Mouse (Mus musculus): ENCODE measurements at regions not wholly inside any gene's neighbourhood (a gene's known extent, or its start where the extent isn't known, plus 50 kb on each side); places are given as distances from the start of the nearest gene placed in this dataset.
A peak's percentile ranks its signal among the peaks of the same experiment; 100 is the strongest.

DNA sequence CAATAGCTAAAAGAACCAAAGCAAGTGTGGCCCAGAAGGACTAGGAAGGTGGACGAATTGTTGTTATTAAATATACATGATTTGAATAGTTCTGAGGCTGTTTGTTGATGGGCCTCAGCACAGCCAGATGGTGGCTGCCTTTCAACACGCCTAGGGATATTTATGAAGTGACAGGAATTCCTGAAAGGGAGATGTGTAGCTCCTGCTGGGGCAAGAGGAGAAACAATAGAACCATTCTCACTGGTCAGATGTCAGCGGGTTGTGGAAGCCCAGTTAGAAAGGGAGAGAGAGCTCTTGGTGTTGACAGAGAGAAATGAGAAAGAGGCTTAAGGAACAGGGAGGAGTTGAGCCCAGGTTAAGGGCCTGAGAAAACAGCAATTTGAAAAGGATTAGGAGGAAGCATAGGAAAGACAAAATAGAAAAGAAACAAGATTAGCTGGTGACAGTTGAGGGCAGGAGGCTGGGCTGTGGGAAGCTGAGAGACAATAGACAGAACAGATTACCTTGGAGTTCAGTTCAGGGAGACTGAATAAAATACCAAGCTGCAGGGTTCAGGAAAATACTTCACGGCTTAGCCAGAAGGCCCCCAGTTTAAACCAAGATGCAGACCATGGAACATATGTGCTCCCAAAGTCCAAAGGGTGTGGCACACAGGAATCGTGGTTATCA lies 174.7 kb upstream of the Ptbp2 start:
- DNase-seq (ENCODE audit: low read depth, low spot score): no peak

DNA sequence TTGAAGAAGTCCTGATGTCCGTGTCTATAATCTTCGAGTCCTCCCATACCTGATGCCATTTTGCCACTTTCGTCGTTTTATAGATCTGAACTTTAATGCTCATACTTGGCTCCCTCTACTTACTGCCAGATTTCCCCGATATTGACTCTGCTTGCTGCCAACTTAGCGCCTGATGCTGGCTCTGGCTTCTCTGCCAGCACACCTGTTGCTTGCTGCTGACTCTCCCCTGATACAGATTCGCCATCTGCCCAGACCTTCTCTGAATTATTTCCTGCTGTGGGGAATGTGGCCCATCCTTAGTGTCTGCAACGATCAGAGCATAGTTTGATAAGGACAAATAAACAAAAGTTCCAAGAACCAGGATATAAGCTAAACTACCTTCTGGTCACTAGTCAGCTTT lies 173.3 kb upstream of the Ptbp2 start:
- DNase-seq (ENCODE audit: low read depth, low spot score): no peak

DNA sequence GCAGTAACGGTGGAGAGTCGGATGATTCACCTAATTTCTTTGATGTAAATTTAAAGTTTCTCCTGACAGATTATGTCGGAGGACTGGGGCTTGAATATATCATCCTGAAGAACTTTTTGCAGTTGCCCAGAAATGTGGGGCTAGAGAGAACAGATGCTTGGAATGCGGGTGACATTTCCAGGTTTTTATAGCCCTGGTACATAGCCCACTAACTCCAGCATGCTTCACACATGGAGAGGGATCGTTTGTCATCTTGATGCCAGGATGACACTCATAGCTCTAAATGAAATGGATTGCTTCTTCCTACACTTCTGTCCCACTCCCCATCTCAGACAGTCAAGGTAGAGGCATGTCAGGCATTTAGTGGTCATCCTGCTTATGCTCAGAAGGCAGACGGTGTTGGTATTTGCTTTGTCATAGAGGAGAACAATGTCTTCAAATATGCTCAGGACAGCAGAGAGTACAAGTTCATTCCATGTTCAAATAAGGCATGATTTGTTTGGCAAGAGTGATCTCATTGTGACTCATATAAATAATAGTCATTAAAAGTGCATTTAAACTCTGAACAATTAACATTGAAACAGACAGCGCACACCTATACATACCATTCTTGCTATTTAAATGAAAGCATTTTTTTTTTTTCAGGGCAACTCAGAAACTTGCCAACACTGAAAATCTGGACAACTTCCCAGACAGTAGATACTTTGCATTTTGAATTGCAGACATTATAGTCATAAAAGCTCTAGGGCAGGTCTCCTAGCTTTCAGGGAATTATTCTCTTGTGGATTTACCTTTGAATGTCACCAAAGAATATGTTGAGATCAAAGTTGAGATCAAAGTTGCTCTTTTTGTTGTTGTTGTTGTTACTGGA lies 171.7 kb upstream of the Ptbp2 start:
- no peak for DNase-seq (ENCODE audit: low read depth, low spot score)

DNA sequence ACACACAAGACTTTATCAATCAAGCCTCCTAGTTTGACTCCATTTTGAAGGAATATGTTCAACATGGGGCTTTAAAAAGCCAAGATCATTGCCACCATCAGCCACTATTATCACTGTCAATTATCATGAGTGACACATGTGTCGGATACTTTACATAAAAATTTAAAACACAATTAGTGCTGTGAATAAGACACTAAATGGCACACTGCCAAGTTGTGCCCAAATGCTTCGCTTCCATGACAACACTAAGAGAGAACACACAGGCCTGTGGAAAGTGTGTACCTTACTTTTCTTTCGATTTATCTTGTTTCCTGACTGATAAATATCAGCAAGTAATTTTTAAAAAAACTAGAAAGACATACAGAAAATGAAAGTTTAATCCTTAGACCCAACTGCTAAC lies 166.5 kb upstream of the Ptbp2 start:
- no peak for DNase-seq (ENCODE audit: low read depth, low spot score)

DNA sequence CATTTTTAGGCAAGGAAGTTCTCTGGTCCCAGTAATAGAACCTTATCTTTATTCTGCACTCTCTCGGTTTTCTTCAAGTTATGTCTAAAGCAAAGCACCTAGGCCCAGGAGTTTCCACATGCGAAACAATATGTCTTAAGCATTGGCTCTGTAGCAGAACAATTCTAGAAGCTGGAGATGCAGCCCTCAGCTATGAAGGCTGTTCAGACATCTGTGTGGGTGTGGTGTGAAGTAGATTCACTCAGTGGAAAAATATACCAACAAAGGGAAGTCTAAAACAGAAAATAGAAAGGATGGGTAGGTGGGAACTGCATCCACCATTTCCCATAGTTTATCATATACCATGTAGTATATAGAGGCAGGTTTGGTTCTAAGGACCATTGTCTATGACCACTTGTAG lies 165.8 kb upstream of the Ptbp2 start:
- no peak for DNase-seq (ENCODE audit: low read depth, low spot score)

DNA sequence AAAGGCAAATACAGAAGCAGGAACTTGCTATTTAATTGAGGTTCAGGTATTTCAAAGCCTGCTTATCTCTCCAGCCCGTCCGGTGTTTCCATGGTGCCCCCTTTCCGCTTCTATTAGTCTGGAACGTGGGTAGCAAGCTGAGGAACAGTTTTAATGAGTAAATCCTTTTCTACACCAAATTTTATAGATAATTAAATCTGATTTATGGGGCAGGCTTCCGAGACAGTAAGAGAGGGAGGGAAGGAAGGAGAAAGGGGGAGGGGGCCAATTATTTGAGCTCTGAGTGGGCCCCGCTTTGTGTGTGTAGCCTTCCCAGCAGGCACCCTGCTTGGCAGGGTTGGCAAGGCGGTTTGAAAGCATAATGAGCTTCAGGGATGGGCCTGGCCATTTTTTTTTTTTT lies 165.4 kb upstream of the Ptbp2 start:
- no peak for DNase-seq (ENCODE audit: low read depth, low spot score)

DNA sequence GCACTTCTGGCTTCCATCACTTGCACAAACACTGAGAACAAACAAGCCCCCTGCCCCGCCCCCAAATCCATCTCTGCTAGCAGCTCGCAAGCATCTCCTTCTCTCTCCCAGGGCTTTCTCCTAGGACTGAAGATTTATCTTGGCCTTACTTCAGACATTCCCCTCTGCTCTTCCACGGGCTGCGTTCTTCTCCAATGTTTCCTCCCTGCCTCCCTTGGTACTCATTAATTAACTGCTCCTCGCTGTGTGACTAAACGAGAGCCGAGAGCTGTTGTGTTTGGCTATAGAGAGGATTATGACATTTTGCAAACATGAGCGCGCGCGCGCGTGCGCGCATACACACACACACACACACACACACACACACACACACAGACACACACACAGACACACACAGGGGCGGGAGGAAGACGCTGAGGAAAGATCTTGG lies 164.8 kb upstream of the Ptbp2 start:
- no peak for DNase-seq (ENCODE audit: low read depth, low spot score)

DNA sequence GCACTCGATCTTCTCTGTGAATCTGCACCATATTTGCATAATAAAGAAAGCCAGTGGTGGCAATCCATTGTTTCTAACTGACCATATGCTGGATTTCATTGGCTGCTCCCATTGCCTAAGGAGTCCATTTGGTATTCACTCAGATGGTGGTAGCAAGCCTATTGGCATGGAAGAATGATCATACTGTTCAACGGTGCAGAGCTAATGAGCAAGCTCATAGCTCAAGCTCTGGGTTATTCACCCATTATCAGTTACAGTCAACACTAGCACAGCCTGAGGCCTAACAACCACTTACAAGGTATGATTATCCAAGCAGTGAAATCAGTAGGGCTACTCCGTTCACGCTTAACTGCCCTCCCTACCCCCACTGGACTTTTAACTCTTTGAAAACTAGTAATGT lies 162.9 kb upstream of the Ptbp2 start:
- DNase-seq (ENCODE audit: low read depth, low spot score): peak; percentile 1

DNA sequence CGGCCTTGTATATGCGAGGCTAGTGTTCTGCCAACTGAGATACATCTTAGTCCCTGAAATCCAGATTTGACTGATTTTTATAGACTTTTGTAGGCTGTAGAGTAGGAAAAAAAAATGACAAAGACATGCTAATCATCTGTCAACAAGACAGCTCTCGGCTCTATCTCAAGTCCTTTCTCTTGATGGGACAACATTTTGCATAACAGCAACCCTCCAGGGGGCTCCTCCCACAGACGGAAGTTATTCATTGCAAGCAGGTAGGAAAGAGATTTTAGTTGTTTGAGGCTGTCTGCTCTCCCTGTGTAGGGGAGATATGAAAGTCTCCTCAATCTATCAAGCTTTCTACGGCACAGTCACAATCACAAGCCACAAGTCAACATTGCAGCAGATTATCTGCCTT lies 159.8 kb upstream of the Ptbp2 start:
- no peak for DNase-seq (ENCODE audit: low read depth, low spot score)

DNA sequence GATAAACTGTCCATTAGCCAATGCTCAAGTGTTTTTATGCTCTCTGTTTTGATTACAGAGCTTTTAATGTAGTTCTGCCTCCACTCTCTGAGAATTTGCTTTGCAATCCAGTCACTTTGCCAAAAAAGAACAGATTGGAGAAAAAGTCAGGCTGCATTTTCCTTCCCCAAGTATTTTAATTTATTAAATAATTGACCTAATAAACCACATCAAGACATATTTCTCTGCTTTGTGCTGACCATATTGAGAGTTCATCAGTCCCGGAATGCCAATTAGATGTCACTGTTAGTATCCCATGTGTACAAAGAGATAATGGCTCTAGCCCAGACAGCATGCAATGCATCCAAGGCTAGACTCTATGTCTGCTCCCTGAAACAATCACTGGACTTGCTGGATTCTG lies 154.8 kb upstream of the Ptbp2 start:
- DNase-seq (ENCODE audit: low read depth, low spot score): no peak

DNA sequence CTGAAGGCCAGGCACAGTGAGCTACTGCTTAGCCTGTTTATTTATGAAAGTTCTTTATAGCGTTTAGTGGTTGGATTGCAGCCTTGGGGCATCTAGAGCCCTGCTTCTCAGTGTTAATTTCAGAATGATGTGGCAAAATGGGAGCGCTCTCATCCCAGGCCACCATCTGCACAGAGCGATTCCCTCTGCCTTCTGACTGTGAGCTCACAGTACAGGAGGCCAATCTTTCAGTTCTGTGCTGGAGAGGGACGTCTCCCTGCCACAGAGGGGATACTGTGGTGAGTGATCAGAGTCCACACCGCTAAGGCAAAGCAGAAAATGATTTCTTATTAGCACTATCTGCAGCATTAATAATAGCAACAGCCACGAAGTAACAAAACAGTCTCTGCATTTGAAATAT lies 154.2 kb upstream of the Ptbp2 start:
- DNase-seq (ENCODE audit: low read depth, low spot score): no peak

DNA sequence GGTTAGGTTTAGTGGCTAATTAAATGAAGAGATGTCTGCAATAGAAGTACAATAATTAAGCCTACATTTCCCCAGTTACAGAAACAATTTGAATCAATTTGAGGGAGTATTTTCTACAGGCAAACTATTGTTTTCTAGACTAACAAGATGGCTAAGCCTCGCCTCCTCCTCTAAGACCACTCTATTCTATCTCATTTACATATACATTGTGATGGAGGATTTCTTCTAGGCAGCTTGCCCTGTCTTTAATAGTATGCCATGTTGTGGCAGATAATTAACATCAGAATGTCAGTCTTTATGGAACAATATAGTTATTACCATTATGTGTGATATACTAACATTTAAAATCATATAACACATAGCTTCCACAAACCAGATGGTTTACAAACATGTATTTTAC lies 152.3 kb upstream of the Ptbp2 start:
- DNase-seq (ENCODE audit: low read depth, low spot score): no peak

DNA sequence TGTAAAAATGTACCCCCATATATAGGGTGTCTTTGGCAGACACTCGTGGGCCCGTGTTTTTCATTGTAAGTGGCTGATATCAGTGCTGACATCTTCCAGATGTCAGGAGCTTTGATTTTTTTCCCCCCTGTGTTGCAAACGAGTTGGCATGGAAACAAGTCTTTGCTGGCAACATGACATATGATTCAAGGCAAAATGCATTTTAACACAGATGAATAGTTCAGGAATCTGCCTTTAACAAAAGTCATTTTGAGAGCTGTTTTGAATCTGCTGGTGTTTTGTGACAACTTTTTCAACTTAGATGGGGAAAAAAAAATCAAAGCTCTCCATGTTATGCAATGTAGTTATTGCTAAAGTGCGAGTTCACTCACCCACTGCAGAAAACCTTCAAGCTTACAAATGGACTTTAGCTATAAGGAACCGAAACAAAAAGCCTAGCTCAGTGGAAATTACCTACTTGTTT lies 148.8 kb upstream of the Ptbp2 start:
- peak; percentile 63 for DNase-seq (ENCODE audit: low read depth, low spot score)

DNA sequence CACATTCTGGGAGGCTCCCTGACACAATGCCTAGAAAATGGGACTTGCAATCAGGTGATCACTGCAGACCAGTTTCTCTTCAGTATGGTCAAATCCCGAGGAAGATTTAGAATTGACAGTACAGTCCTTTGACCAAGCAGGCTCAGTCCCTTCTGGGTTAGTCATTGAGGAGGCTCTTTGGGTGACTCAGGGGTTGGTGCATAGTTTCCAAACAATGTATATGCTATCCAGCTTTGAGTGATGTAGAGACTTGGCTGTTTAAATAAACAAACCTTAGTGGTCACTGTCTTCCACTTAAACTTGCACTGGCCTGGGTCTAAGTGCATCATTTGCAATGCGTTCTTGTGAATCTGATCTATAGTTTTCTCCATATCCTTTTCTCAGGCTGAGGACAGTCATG lies 144.0 kb upstream of the Ptbp2 start:
- no peak for DNase-seq (ENCODE audit: low read depth, low spot score)

DNA sequence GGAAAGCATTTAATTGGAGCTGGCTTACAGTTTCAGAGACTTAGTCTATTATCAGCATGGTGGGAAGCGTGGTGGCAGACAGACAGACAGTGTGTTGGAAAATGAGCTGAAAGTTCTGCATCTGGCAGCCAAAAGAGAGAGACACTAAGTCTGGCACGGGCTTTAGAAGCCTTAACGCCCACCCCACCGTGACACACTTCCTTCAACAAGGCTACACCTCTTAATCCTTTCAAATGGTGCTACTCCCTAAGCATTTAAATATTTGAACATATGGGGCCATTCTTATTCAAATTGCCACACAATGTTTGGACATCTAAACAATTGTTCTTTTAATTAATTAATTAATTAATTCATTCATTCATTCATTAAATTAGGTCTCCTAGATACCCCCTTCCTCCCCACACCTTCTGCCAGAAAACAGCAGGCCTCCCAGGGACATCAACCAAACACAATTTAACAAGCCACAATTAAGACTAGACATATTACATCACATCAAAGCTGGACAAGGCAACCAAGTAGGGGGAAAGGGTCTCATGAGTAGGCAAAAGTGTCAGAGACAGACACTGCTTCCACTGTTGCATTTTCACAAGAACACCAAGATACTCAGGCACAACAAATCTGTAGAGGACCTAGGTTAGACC lies 135.4 kb upstream of the Ptbp2 start:
- no peak for DNase-seq (ENCODE audit: low read depth, low spot score)

DNA sequence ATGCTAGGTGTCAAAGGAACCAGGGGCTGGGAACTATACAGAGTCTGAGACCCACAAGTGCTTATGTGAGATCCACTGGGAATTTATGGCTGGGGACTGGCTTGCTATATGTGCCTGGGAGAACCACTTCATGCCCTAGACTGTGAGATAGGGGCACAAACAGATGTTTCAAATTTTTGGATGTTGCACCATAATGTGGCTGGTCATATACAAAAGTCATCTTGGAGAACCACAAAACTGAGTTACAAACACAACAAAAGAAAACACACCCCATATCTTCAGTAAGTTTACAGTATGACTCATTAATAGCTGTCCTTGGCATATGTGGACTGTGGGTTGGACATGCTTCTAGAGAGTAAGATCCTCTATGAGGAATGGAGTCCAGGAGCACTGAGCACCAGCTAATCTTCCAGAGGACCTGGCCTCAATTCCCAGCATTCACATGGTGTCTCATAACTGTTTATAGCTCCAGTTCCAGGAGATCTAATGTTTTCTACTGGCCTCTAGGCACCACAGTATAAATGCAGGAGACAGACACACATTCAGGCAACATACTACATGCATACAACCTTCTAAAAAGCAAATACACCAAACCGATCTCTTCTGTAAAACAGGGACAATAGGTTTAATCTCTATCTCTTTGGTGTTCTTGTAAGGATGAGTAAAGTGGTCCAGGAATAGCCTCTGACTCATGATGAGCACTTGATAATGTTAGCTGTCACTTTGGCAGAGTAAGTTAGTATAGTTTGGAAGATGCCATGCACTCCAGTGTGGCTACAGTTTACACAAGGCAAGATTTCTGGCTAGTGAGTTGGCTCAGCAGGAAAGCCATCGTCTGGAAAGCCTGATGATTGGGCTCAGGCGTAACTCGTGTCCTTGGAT lies 132.0 kb upstream of the Ptbp2 start:
- no peak for DNase-seq (ENCODE audit: low read depth, low spot score)

DNA sequence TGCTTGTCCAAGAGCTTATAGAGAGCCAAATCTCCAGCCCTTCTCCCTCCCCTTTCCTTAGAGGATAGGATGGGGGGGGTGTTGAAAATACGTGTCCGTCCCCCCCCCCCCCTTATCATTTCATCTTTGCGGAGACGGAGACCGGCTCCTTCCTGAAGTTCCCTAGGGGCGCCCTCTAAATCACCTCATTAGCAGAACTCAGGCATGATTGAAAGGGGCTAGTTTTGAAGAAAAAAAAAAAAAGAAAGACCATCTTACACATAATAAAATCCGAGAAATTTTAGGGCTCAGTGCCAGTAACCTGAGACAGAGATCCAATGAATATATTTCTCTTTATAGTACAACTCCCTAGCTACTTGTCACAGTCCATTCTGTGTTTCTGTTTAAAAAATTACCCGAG lies 127.3 kb upstream of the Ptbp2 start:
- no peak for DNase-seq (ENCODE audit: low read depth, low spot score)

DNA sequence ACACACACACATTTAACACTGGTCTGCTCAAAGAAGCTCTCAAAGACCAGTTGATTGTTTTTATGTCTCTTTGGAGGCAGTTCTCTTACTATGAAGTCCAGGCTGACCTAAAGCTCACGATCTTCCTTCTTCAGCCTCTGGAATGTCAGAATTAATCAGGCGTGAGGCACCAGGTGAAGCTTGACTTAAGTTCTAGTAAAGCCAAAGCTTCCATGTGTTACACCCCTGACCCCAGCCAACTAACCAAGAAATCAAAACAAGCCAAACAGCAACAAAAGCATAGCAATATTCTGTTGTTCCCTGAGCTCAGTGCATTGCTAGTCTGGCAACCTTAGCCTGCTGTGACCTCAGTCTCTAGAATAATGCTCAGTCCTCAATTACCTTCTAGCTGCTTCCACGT lies 120.0 kb upstream of the Ptbp2 start:
- DNase-seq (ENCODE audit: low read depth, low spot score): no peak

DNA sequence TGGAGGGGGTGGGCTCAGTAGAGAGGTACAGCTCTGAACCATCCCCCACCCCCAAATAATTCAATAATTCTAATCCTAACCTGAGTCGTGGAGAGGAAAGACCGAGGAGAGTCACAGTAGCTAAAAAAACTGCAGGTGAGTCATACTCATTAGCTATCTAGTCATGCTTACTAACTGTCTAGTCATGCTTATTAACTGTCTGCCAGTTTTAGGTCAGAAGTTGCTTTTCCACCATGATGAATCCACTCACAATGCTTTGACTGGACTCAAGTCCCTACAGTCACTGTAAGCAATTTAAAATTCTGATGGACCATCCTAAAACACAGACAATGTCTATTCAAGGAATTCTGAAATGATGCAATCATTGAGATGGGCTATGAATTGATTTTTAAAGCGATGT lies 110.9 kb upstream of the Ptbp2 start:
- DNase-seq (ENCODE audit: low read depth, low spot score): no peak

DNA sequence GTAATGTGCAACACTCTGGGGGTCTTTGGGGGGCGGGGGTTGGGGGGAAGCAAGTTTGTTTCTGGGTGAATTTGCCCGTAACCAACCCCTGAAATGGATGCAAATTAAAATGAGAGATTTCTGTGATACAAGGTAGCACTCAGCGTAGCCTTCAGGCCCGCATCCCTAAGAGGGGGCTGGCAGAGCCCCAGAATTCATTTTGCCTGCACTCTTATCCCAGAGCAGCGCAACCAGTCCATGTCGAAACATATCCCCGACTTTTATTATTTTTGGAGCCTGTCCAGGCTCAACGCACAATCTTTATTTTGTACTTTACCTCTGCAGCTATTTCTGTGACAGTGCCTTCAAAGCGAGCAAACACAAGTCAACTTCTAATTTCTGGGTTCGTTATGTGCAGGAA lies 109.8 kb upstream of the Ptbp2 start:
- DNase-seq (ENCODE audit: low read depth, low spot score): no peak

DNA sequence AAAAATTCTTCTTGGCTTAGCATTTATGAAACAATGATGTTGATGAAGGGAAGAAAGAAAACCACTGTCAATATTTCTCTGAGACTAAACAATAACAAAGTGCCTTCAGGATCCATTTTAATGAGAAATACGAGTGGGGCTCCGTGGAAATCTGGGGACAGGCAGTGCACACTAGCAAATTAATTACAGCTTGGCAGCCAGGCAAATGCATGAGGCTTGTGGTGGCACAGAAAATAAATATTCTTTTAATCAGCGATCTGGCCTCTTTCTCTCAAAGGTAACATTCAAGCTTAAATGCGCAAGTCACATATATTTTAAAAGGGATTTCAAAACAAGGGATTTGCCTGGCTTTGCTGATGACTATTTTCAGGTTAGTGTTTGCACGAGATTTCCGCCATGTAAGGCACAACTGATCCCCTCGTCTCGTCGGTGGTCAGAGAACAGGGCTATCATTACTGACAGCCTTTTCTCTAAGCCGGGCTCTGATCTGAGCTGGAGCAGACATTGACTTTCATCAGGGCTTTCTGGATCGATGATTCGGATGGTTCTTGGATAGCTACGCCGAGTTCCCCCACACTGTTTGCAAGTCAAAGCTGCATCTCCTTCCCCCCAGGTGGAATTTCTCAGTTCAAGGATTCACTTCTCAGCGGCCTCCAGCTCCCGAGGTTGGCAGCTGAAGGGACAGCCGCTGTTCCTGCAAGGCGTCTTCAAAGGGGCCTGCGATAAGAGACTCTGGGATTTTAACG lies 109.1 kb upstream of the Ptbp2 start:
- DNase-seq (ENCODE audit: low read depth, low spot score): no peak

Data from A20 (cell line).